Mouse (Mus musculus) monocyte, adult 2 months (primary cell): ENCODE measurements around the gene Ccser1.

ENCODE experiments used
- DNase-seq, 2 experiments: peaks; one replicate each; pipeline ENCODE4 v3.0.0; 2022; ENCODE audit warnings: low spot score in 2 of 2, low read depth in 1 of 2

Gene Ccser1

GRCm38 (mm10) chr6:62301576-62302312, 1121.6 kb downstream of the Ccser1 start:
- DNase-seq: no peak

DNA sequence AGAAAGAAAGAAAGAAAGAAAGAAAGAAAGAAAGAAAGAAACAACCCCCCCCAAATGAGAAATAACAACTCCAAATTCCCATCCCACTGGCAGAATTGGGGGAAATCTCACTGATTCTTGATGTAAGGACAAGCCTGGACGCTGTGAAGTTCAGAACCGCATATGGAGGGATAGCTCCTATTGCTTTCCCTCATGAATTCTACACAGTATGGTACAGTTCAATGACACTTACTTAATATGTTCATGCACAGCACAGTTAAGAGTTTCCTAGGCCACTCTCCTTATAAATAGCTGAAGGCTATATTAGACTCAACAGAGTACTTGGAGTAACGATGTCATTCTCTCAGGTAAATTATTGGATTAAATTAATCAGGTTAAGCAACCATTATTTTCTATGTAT, 1138.5 kb downstream of the Ccser1 start:
- no peak for DNase-seq

GRCm38 (mm10) chr6:62340319-62340718, 1160.2 kb downstream of the Ccser1 start:
- DNase-seq: no peak

- DNase-seq: no peak
Observed at GRCm38 (mm10) chr6:62367802-62368201, 1187.7 kb downstream of the Ccser1 start.
